Mouse (Mus musculus): ENCODE data around the gene Tex19.1.

Gene Tex19.1

GRCm38 (mm10) chr11:121156411-121156891 lies 10.5 kb downstream of the Tex19.1 start:
- Histone ChIP-seq H3K4me3 (replicated peaks; ENCODE audit: low read length) (peak overlapping the region; percentile 74), H3K27me3 (ENCODE audit: insufficient read depth, low read length) (peaks cover 76% of the 10 kb centered on the region), H3K36me3 (ENCODE audit: insufficient read depth, low read length) (peaks cover 10% of the 10 kb centered on the region), H3K9me3 (ENCODE audit: low read length) (peaks cover 4% of the 10 kb centered on the region; the same call in 1 of the 2 replicates), H3K4me1 (replicated peaks; ENCODE audit: low read depth, low read length) (peaks cover 41% of the 10 kb centered on the region)
- TF ChIP-seq CTCF (conservative IDR thresholded peaks at IDR 0.05; ENCODE audit: low read length) = no peak
- no peak for TF ChIP-seq POU5F1 (IDR thresholded peaks at IDR 0.05; ENCODE audit: borderline replicate concordance, low read length)
- no peak for TF ChIP-seq NANOG (IDR thresholded peaks at IDR 0.05; ENCODE audit: borderline replicate concordance, low read length)

- Histone ChIP-seq H3K36me3 (ENCODE audit: insufficient read depth, low read length) (no peaks in the 10 kb centered on the region), H3K9me3 (ENCODE audit: low read length) (peaks cover under 1% of the 10 kb centered on the region; the same call in 1 of the 2 replicates), H3K4me3 (replicated peaks; ENCODE audit: low read length) (peak within 1 kb of the TSS; percentile 54), H3K27me3 (ENCODE audit: insufficient read depth, low read length) (peaks cover 75% of the 10 kb centered on the region), H3K4me1 (replicated peaks; ENCODE audit: low read depth, low read length) (peaks cover 34% of the 10 kb centered on the region)
- TF ChIP-seq NANOG (IDR thresholded peaks at IDR 0.05; ENCODE audit: borderline replicate concordance, low read length) (no peak), POU5F1 (IDR thresholded peaks at IDR 0.05; ENCODE audit: borderline replicate concordance, low read length) (no peak), CTCF (conservative IDR thresholded peaks at IDR 0.05; ENCODE audit: low read length) (no peak)
Observed at GRCm38 (mm10) chr11:121159971-121160370, 14.0 kb downstream of the Tex19.1 start, which contains the start of gene Uts2r. Gene Uts2r, plus strand, starts transcription at chr11:121160271.

GRCm38 (mm10) chr11:121160636-121161346 lies 14.8 kb downstream of the Tex19.1 start:
- Histone ChIP-seq H3K36me3 (ENCODE audit: insufficient read depth, low read length) (no peaks in the 10 kb centered on the region), H3K27me3 (ENCODE audit: insufficient read depth, low read length) (peaks cover 69% of the 10 kb centered on the region), H3K9me3 (ENCODE audit: low read length) (no peaks in the 10 kb centered on the region; the same call in 1 of the 2 replicates), H3K4me3 (replicated peaks; ENCODE audit: low read length) (peak overlapping the region; percentile 54), H3K4me1 (replicated peaks; ENCODE audit: low read depth, low read length) (peaks cover 27% of the 10 kb centered on the region)
- TF ChIP-seq NANOG (IDR thresholded peaks at IDR 0.05; ENCODE audit: borderline replicate concordance, low read length) (no peak), POU5F1 (IDR thresholded peaks at IDR 0.05; ENCODE audit: borderline replicate concordance, low read length) (no peak), CTCF (conservative IDR thresholded peaks at IDR 0.05; ENCODE audit: low read length) (no peak)

GRCm38 (mm10) chr11:121163751-121164150 lies 17.8 kb downstream of the Tex19.1 start:
- H3K4me1 ChIP-seq (replicated peaks; ENCODE audit: low read depth, low read length) = peaks cover 15% of the 10 kb centered on the region
- H3K4me3 ChIP-seq (replicated peaks; ENCODE audit: low read length) = no peak overlapping the region
- no peaks in the 10 kb centered on the region for H3K9me3 ChIP-seq (ENCODE audit: low read length)
- no peak for TF ChIP-seq POU5F1 (IDR thresholded peaks at IDR 0.05; ENCODE audit: borderline replicate concordance, low read length)
- no peak for TF ChIP-seq NANOG (IDR thresholded peaks at IDR 0.05; ENCODE audit: borderline replicate concordance, low read length)
- no peak for TF ChIP-seq CTCF (conservative IDR thresholded peaks at IDR 0.05; ENCODE audit: low read length)
- H3K36me3 ChIP-seq (ENCODE audit: insufficient read depth, low read length) = no peaks in the 10 kb centered on the region
- peaks cover 53% of the 10 kb centered on the region for H3K27me3 ChIP-seq (ENCODE audit: insufficient read depth, low read length)

GRCm38 (mm10) chr11:121173203-121173602 lies 27.3 kb downstream of the Tex19.1 start:
- no peak for TF ChIP-seq CTCF (conservative IDR thresholded peaks at IDR 0.05; ENCODE audit: low read length)
- TF ChIP-seq NANOG (IDR thresholded peaks at IDR 0.05; ENCODE audit: borderline replicate concordance, low read length) = no peak
- TF ChIP-seq POU5F1 (IDR thresholded peaks at IDR 0.05; ENCODE audit: borderline replicate concordance, low read length) = no peak
- peaks cover 11% of the 10 kb centered on the region for H3K4me1 ChIP-seq (replicated peaks; ENCODE audit: low read depth, low read length)
- no peaks in the 10 kb centered on the region for H3K36me3 ChIP-seq (ENCODE audit: insufficient read depth, low read length)
- no peak overlapping the region for H3K4me3 ChIP-seq (replicated peaks; ENCODE audit: low read length)
- H3K27me3 ChIP-seq (ENCODE audit: insufficient read depth, low read length) = no peaks in the 10 kb centered on the region; the same call in 1 of the 2 replicates
- H3K9me3 ChIP-seq (ENCODE audit: low read length) = no peaks in the 10 kb centered on the region

GRCm38 (mm10) chr11:121174234-121174633 lies 28.3 kb downstream of the Tex19.1 start:
- Histone ChIP-seq H3K27me3 (ENCODE audit: insufficient read depth, low read length) (no peaks in the 10 kb centered on the region; the same call in 1 of the 2 replicates), H3K4me3 (replicated peaks; ENCODE audit: low read length) (no peak overlapping the region), H3K36me3 (ENCODE audit: insufficient read depth, low read length) (no peaks in the 10 kb centered on the region), H3K9me3 (ENCODE audit: low read length) (no peaks in the 10 kb centered on the region), H3K4me1 (replicated peaks; ENCODE audit: low read depth, low read length) (peaks cover 11% of the 10 kb centered on the region)
- TF ChIP-seq CTCF (conservative IDR thresholded peaks at IDR 0.05; ENCODE audit: low read length) = no peak
- TF ChIP-seq NANOG (IDR thresholded peaks at IDR 0.05; ENCODE audit: borderline replicate concordance, low read length) = no peak
- TF ChIP-seq POU5F1 (IDR thresholded peaks at IDR 0.05; ENCODE audit: borderline replicate concordance, low read length) = no peak

GRCm38 (mm10) chr11:121176285-121177270 lies 30.6 kb downstream of the Tex19.1 start:
- Histone ChIP-seq H3K4me3 (replicated peaks; ENCODE audit: low read length) (0 out of 2 replicates have a peak overlapping the region, but pooled peaks have one; percentile 23), H3K27me3 (ENCODE audit: insufficient read depth, low read length) (no peaks in the 10 kb centered on the region; the same call in 1 of the 2 replicates), H3K4me1 (replicated peaks; ENCODE audit: low read depth, low read length) (peaks cover 11% of the 10 kb centered on the region), H3K9me3 (ENCODE audit: low read length) (no peaks in the 10 kb centered on the region), H3K36me3 (ENCODE audit: insufficient read depth, low read length) (peaks cover 5% of the 10 kb centered on the region; the same call in 1 of the 2 replicates)
- TF ChIP-seq NANOG (IDR thresholded peaks at IDR 0.05; ENCODE audit: borderline replicate concordance, low read length) (no peak), CTCF (conservative IDR thresholded peaks at IDR 0.05; ENCODE audit: low read length) (peak; percentile 96), POU5F1 (IDR thresholded peaks at IDR 0.05; ENCODE audit: borderline replicate concordance, low read length) (no peak)

- Histone ChIP-seq H3K36me3 (ENCODE audit: insufficient read depth, low read length) (no peaks in the 10 kb centered on the region), H3K9me3 (ENCODE audit: low read length) (no peaks in the 10 kb centered on the region), H3K4me1 (replicated peaks; ENCODE audit: low read depth, low read length) (no peaks in the 10 kb centered on the region), H3K4me3 (replicated peaks; ENCODE audit: low read length) (no peak overlapping the region), H3K27me3 (ENCODE audit: insufficient read depth, low read length) (no peaks in the 10 kb centered on the region)
- TF ChIP-seq NANOG (IDR thresholded peaks at IDR 0.05; ENCODE audit: borderline replicate concordance, low read length) = no peak
- no peak for TF ChIP-seq POU5F1 (IDR thresholded peaks at IDR 0.05; ENCODE audit: borderline replicate concordance, low read length)
- no peak for TF ChIP-seq CTCF (conservative IDR thresholded peaks at IDR 0.05; ENCODE audit: low read length)
Observed at GRCm38 (mm10) chr11:121189681-121190080, 43.7 kb downstream of the Tex19.1 start.

Data from E14TG2a.4 (cell line).